Mouse (Mus musculus) spleen, adult 2 months (tissue): ENCODE results near the gene Slc25a53.
"Not testable (repeated sequence)": the region's sequence is repeated elsewhere in the genome, so short reads cannot be mapped to it uniquely, and the experiment has no call there.

Source experiments
- CTCF ChIP-seq: fragments of 200-500 bp; IDR thresholded peaks from 2 replicates; pipeline ENCODE4 v1.5.1; 2011; ENCODE audit warnings: mild to moderate bottlenecking, inconsistent platforms; ENCODE audit not compliant: insufficient read depth, insufficient read length, insufficient replicate concordance; ENCODE audit errors: extremely low read depth
- POLR2A ChIP-seq: fragments of 200-500 bp; IDR thresholded peaks from 2 replicates; pipeline ENCODE4 v1.6.1; 2011; ENCODE audit warnings: low read depth, low read length, inconsistent platforms

GRCm38 (mm10) chrX:136975397-136975796 lies 62.7 kb downstream of the Slc25a53 start, which contains the start of gene Tmsb15b2:
- not testable (repeated sequence) for TF ChIP-seq POLR2A, CTCF
